Mouse (Mus musculus): ENCODE results near the gene Lin7a.
A peak's percentile ranks its signal among the peaks of the same experiment; 100 is the strongest.

Lin7a gene

GRCm38 (mm10) chr10:107252503-107252815 is 19.0 kb upstream of the Lin7a start:
- no peak for DNase-seq

- DNase-seq, result no peak
Measured at GRCm38 (mm10) chr10:107253191-107253965, 18.1 kb upstream of the Lin7a start.

GRCm38 (mm10) chr10:107254656-107255055 is 16.8 kb upstream of the Lin7a start:
- DNase-seq, result no peak

- DNase-seq, result no peak
Measured at GRCm38 (mm10) chr10:107255351-107256050, 16.0 kb upstream of the Lin7a start.

- DNase-seq, result no peak
Measured at GRCm38 (mm10) chr10:107256451-107256960, 15.0 kb upstream of the Lin7a start.

GRCm38 (mm10) chr10:107260428-107260827 is 11.1 kb upstream of the Lin7a start:
- DNase-seq, result no peak

- DNase-seq, result peak; percentile 68
Measured at GRCm38 (mm10) chr10:107272131-107272803, 781 bp downstream of the Lin7a start.

GRCm38 (mm10) chr10:107272804-107273145 is 1.3 kb downstream of the Lin7a start:
- peak; percentile 41 for DNase-seq

- peak; percentile 33 for DNase-seq
Measured at GRCm38 (mm10) chr10:107273848-107274247, 2.4 kb downstream of the Lin7a start.

GRCm38 (mm10) chr10:107274785-107275184 is 3.3 kb downstream of the Lin7a start:
- peak; percentile 40 for DNase-seq

- no peak for DNase-seq
Measured at GRCm38 (mm10) chr10:107276647-107277046, 5.2 kb downstream of the Lin7a start.

GRCm38 (mm10) chr10:107293934-107294664 is 22.6 kb downstream of the Lin7a start:
- DNase-seq, result no peak

- DNase-seq, result no peak
Measured at GRCm38 (mm10) chr10:107300587-107301248, 29.2 kb downstream of the Lin7a start.

GRCm38 (mm10) chr10:107310964-107311490 is 39.5 kb downstream of the Lin7a start:
- DNase-seq, result no peak

GRCm38 (mm10) chr10:107312609-107313008 is 41.1 kb downstream of the Lin7a start:
- no peak for DNase-seq

- DNase-seq, result no peak
Measured at GRCm38 (mm10) chr10:107313395-107313794, 41.9 kb downstream of the Lin7a start.

GRCm38 (mm10) chr10:107315251-107315650 is 43.8 kb downstream of the Lin7a start:
- no peak for DNase-seq

GRCm38 (mm10) chr10:107315681-107316080 is 44.2 kb downstream of the Lin7a start:
- no peak for DNase-seq

- DNase-seq, result no peak
Measured at GRCm38 (mm10) chr10:107316100-107316499, 44.6 kb downstream of the Lin7a start.

GRCm38 (mm10) chr10:107319648-107320047 is 48.2 kb downstream of the Lin7a start:
- DNase-seq, result no peak

GRCm38 (mm10) chr10:107323865-107324264 is 52.4 kb downstream of the Lin7a start:
- DNase-seq, result no peak

GRCm38 (mm10) chr10:107325558-107325957 is 54.1 kb downstream of the Lin7a start:
- no peak for DNase-seq
